Mouse (Mus musculus) bone marrow macrophage, adult 2 months (primary cell): ENCODE results near the gene Hspa1a.

Source experiments
- CTCF ChIP-seq: IDR thresholded peaks from 2 replicates; pipeline ENCODE4 v1.5.1; 2012; ENCODE audit warnings: low read depth, mild to moderate bottlenecking, low read length, moderate library complexity
- POLR2A ChIP-seq: IDR thresholded peaks from 2 replicates; pipeline ENCODE4 v1.6.1; 2012; ENCODE audit warnings: mild to moderate bottlenecking, low read depth, low read length, borderline replicate concordance

GRCm38 (mm10) chr17:34979631-34980030, 7.7 kb upstream of the Hspa1a start:
- TF ChIP-seq CTCF (no peak), POLR2A (no peak)
